ENCODE assay signal across 12 mouse cellular contexts in genomic region chr7:25835188-25835891, GRCm38 (mm10). TPM values are rescaled to one million over a fixed set of nuclear protein-coding genes. Genes with fewer than 3 reads are reported as not detected.
A peak's percentile ranks its signal among the peaks of the same experiment; 100 is the strongest.
DNase-seq lines count a peak whose midpoint lies in the region; ATAC-seq lines count a peak whose summit lies in the region.
"Had no signal": no experiment of that assay in that cellular context is flagged by ENCODE, and none has a peak within 500 bp of the region (broad histone marks: within the 10 kb centered on the region; RNA-seq: fewer than 3 reads in every experiment).

No protein-coding gene starts in this region.

- H3K4me2 ChIP-seq in heart, embryonic 11.5 days: no peak overlapping the region
- H3K4me2 ChIP-seq in kidney, embryonic 16.5 days (replicated peaks; ENCODE audit: low read depth, low read length): no peak overlapping the region
- no peak overlapping the region for H3K4me2 ChIP-seq in hindbrain, embryonic 13.5 days
- H3K4me2 ChIP-seq: hindbrain, embryonic 14.5 days; midbrain, embryonic 13.5 days had no signal

- ATAC-seq in heart, embryonic 11.5 days (replicated peaks; ENCODE audit: insufficient number of reproducible peaks, low FRiP score, low TSS enrichment): no peak
- ATAC-seq in kidney, embryonic 16.5 days (ENCODE audit: low FRiP score, low TSS enrichment): peak; percentile 87
- ATAC-seq in neutrophil, adult 5-6 weeks (ENCODE audit: extremely low read depth, insufficient number of reproducible peaks, low FRiP score, poor library complexity, severe bottlenecking): peak; percentile 44; the same call in 1 of the 2 replicates
- ATAC-seq in hindbrain, embryonic 13.5 days (ENCODE audit: low FRiP score): no peak
- ATAC-seq: midbrain, embryonic 13.5 days had no signal

- H3K36me3 ChIP-seq in heart, embryonic 10.5 days: no peaks in the 10 kb centered on the region
- H3K36me3 ChIP-seq in heart, embryonic 11.5 days (ENCODE audit: control insufficient read depth, insufficient read depth, low read length): no peaks in the 10 kb centered on the region
- H3K36me3 ChIP-seq in kidney, embryonic 16.5 days (ENCODE audit: insufficient read depth, low read length): no peaks in the 10 kb centered on the region
- no peaks in the 10 kb centered on the region for H3K36me3 ChIP-seq in hindbrain, embryonic 13.5 days
- H3K36me3 ChIP-seq: midbrain, embryonic 13.5 days had no signal

- peak; percentile 61 for DNase-seq in heart, embryonic 10.5 days (ENCODE audit: low spot score)
- DNase-seq in CD4-positive, CD25-positive, alpha-beta regulatory T cell, adult 2 months (ENCODE audit: low read depth, low spot score): peak; percentile 72
- DNase-seq in cerebellum, postnatal 10 days: no peak
- DNase-seq in ovary, postnatal 10 days (ENCODE audit: low spot score): no peak
- DNase-seq: B cell, adult 2 months; cerebellum, adult 2 months had no signal

- no peak overlapping the region for H3K9ac ChIP-seq in heart, embryonic 11.5 days (ENCODE audit: low read depth, low read length)
- no peak overlapping the region for H3K9ac ChIP-seq in kidney, embryonic 16.5 days (replicated peaks; ENCODE audit: low read length)
- H3K9ac ChIP-seq in hindbrain, embryonic 13.5 days: no peak overlapping the region
- H3K9ac ChIP-seq: hindbrain, embryonic 14.5 days; midbrain, embryonic 13.5 days had no signal

- peaks cover 3% of the 10 kb centered on the region; the same call in 1 of the 2 replicates for H3K4me1 ChIP-seq in heart, embryonic 10.5 days
- no peaks in the 10 kb centered on the region for H3K4me1 ChIP-seq in heart, embryonic 11.5 days (ENCODE audit: control insufficient read depth, insufficient read depth, low read length)
- peaks cover 22% of the 10 kb centered on the region for H3K4me1 ChIP-seq in kidney, embryonic 16.5 days (ENCODE audit: insufficient read depth, low read length)
- H3K4me1 ChIP-seq in hindbrain, embryonic 13.5 days (replicated peaks): no peaks in the 10 kb centered on the region
- H3K4me1 ChIP-seq: midbrain, embryonic 13.5 days had no signal

- H3K9me3 ChIP-seq in heart, embryonic 10.5 days: no peaks in the 10 kb centered on the region
- H3K9me3 ChIP-seq in heart, embryonic 11.5 days (replicated peaks; ENCODE audit: control insufficient read depth, low read length): no peaks in the 10 kb centered on the region
- no peaks in the 10 kb centered on the region for H3K9me3 ChIP-seq in kidney, embryonic 16.5 days (ENCODE audit: low read length)
- H3K9me3 ChIP-seq in hindbrain, embryonic 13.5 days: no peaks in the 10 kb centered on the region
- H3K9me3 ChIP-seq: midbrain, embryonic 13.5 days had no signal

- no peak overlapping the region for H3K4me3 ChIP-seq in heart, embryonic 10.5 days
- no peak overlapping the region for H3K4me3 ChIP-seq in heart, embryonic 11.5 days (ENCODE audit: low read depth, low read length)
- H3K4me3 ChIP-seq in kidney, embryonic 16.5 days (ENCODE audit: low read length): no peak overlapping the region
- no peak overlapping the region for H3K4me3 ChIP-seq in hindbrain, embryonic 13.5 days
- H3K4me3 ChIP-seq: midbrain, embryonic 13.5 days had no signal

- H3K27me3 ChIP-seq in heart, embryonic 10.5 days (ENCODE audit: insufficient read depth, poor library complexity, severe bottlenecking): no peaks in the 10 kb centered on the region
- H3K27me3 ChIP-seq in heart, embryonic 11.5 days (ENCODE audit: control insufficient read depth, insufficient read depth, low read length): no peaks in the 10 kb centered on the region
- H3K27me3 ChIP-seq in kidney, embryonic 16.5 days (ENCODE audit: insufficient read depth, low read length): no peaks in the 10 kb centered on the region
- H3K27me3 ChIP-seq in hindbrain, embryonic 13.5 days: no peaks in the 10 kb centered on the region
- H3K27me3 ChIP-seq: midbrain, embryonic 13.5 days had no signal

- H3K27ac ChIP-seq in heart, embryonic 10.5 days: no peak overlapping the region
- no peak overlapping the region for H3K27ac ChIP-seq in heart, embryonic 11.5 days (ENCODE audit: low read depth, low read length)
- peak overlapping the region; percentile 73 for H3K27ac ChIP-seq in kidney, embryonic 16.5 days (ENCODE audit: low read length)
- no peak overlapping the region for H3K27ac ChIP-seq in hindbrain, embryonic 13.5 days
- H3K27ac ChIP-seq: hindbrain, embryonic 14.5 days; midbrain, embryonic 13.5 days had no signal

- 76% methylated on average over 10 of the region's 10 CpGs for WGBS in heart, embryonic 10.5 days
- 68% methylated on average over 10 of the region's 10 CpGs for WGBS in heart, embryonic 11.5 days (ENCODE audit: insufficient replicate concordance)
- WGBS in kidney, embryonic 16.5 days: 30% methylated on average over 10 of the region's 10 CpGs
- 82% methylated on average over 10 of the region's 10 CpGs for WGBS in hindbrain, embryonic 13.5 days

RNA-seq across cellular contexts. Expression of gene Cyp2s1, which starts 18.6 kb away (rescaled TPM):
- polyA plus RNA-seq in heart, embryonic 10.5 days (2016; fragmentation: Nextera tagmentation; extraction: Ambion mirVana): 4.7 and 5.5 TPM in 2 replicates
- 4.0 and 5.5 TPM in 2 replicates for polyA plus RNA-seq in heart, embryonic 11.5 days (2014; fragmentation: Nextera tagmentation; extraction: Ambion mirVana)
- 22.1 and 23.0 TPM in 2 replicates for polyA plus RNA-seq in kidney, embryonic 16.5 days (2015; fragmentation: Nextera tagmentation; extraction: Ambion mirVana)
- total RNA-seq in neutrophil, adult 5-6 weeks (2017): 1.2 and 2.8 TPM in 2 replicates
- polyA plus RNA-seq in hindbrain, embryonic 13.5 days (2015; fragmentation: Nextera tagmentation; extraction: Ambion mirVana): 1.4 and 2.1 TPM in 2 replicates

RNA-seq across cellular contexts. Expression of gene Axl, which starts 46.8 kb away (rescaled TPM):
- 53.3 and 54.3 TPM in 2 replicates for polyA plus RNA-seq in heart, embryonic 10.5 days (2016; fragmentation: Nextera tagmentation; extraction: Ambion mirVana)
- 53.6 and 54.5 TPM in 2 replicates for polyA plus RNA-seq in heart, embryonic 11.5 days (2014; fragmentation: Nextera tagmentation; extraction: Ambion mirVana)
- 91.5 and 96.5 TPM in 2 replicates for polyA plus RNA-seq in kidney, embryonic 16.5 days (2015; fragmentation: Nextera tagmentation; extraction: Ambion mirVana)
- total RNA-seq in neutrophil, adult 5-6 weeks (2017): 1.1 and 2.2 TPM in 2 replicates
- 21.9 and 22.2 TPM in 2 replicates for polyA plus RNA-seq in hindbrain, embryonic 13.5 days (2015; fragmentation: Nextera tagmentation; extraction: Ambion mirVana)

Comparison
In these comparisons a context has a peak if more than half of its experiments do, and no peak if none do; other contexts are left out.
1. DNase-seq: peak in heart, embryonic 10.5 days (single experiment) and CD4-positive, CD25-positive, alpha-beta regulatory T cell, adult 2 months (single experiment); none in cerebellum, postnatal 10 days (0 of 2) and ovary, postnatal 10 days (single experiment).
2. ATAC-seq: peak in kidney, embryonic 16.5 days (single experiment) and neutrophil, adult 5-6 weeks (single experiment); none in heart, embryonic 11.5 days (single experiment) and hindbrain, embryonic 13.5 days (single experiment).